28 mouse cellular contexts compared by ENCODE assay signal in the genomic region with DNA sequence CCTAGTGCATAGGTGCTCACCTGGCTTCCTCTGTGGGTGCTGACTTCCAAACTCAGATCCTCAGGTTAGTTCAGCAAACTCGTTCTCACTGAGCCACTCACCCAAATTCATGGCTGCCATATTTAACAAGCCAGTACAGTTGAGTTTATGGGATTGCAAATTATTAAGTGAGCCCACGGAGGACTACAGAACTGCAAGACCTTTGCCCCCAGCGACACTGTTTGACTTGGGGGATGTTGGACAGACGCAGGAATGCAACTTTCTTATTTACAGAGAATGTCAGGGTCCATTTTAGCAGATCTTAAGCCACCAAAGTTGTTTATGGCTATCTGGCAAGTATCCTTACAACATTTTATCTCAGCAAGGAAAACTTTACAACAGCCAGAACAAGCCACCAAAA. TPM values are rescaled to one million over a fixed set of nuclear protein-coding genes. Genes with fewer than 3 reads are reported as not detected.
"Had no signal": no experiment of that assay in that cellular context is flagged by ENCODE, and none has a peak within 500 bp of the region (broad histone marks: within the 10 kb centered on the region; RNA-seq: fewer than 3 reads in every experiment).

No protein-coding gene starts in this region.

- H3K4me3 ChIP-seq: embryonic facial prominence, embryonic 10.5 days; embryonic facial prominence, embryonic 12.5 days; embryonic facial prominence, embryonic 13.5 days; embryonic facial prominence, embryonic 15.5 days; erythroblast, embryonic 14.5 days; forebrain, embryonic 10.5 days; forebrain, embryonic 12.5 days; forebrain, embryonic 13.5 days; forebrain, embryonic 15.5 days; gastrocnemius, adult 2 months had no signal

- H3K9me3 ChIP-seq: embryonic facial prominence, embryonic 10.5 days; embryonic facial prominence, embryonic 12.5 days; embryonic facial prominence, embryonic 13.5 days; embryonic facial prominence, embryonic 15.5 days; forebrain, embryonic 10.5 days; forebrain, embryonic 12.5 days had no signal

- H3K4me1 ChIP-seq: embryonic facial prominence, embryonic 13.5 days; embryonic facial prominence, embryonic 15.5 days; forebrain, embryonic 12.5 days; forebrain, embryonic 13.5 days; forebrain, embryonic 15.5 days had no signal

- H3K27me3 ChIP-seq: embryonic facial prominence, embryonic 12.5 days; embryonic facial prominence, embryonic 13.5 days; embryonic facial prominence, embryonic 15.5 days; forebrain, embryonic 12.5 days; forebrain, embryonic 13.5 days; forebrain, embryonic 15.5 days had no signal

- H3K27ac ChIP-seq: embryonic facial prominence, embryonic 10.5 days; embryonic facial prominence, embryonic 12.5 days; embryonic facial prominence, embryonic 13.5 days; embryonic facial prominence, embryonic 15.5 days; forebrain, embryonic 10.5 days; forebrain, embryonic 12.5 days; forebrain, embryonic 13.5 days; forebrain, embryonic 15.5 days; gastrocnemius, adult 2 months had no signal

- ATAC-seq: forebrain, embryonic 13.5 days; forebrain, embryonic 14.5 days; forebrain, embryonic 15.5 days; forebrain, embryonic 16.5 days; forebrain, postnatal 0 days had no signal

- H3K9ac ChIP-seq: embryonic facial prominence, embryonic 12.5 days; embryonic facial prominence, embryonic 13.5 days; embryonic facial prominence, embryonic 15.5 days; forebrain, embryonic 12.5 days; forebrain, embryonic 13.5 days; forebrain, embryonic 15.5 days; forebrain, postnatal 0 days had no signal

- DNase-seq: cerebellum, adult 2 months; cerebellum, adult 8-10 months; cerebellum, adult 9-10 months; cerebellum, adult 9-11 months; cerebellum, postnatal 14 days; cerebellum, postnatal 25 days; cerebellum, postnatal 36 days; embryo, embryonic 11 days; forebrain, postnatal 0 days; gastrocnemius, adult 2 months; gastrocnemius, postnatal 10 days; gastrocnemius, postnatal 14 days; gastrocnemius, postnatal 25 days; gastrocnemius, postnatal 36 days; heart, adult 11 months; heart, adult 18-20 months had no signal

- H3K36me3 ChIP-seq: embryonic facial prominence, embryonic 10.5 days; embryonic facial prominence, embryonic 12.5 days; embryonic facial prominence, embryonic 13.5 days; embryonic facial prominence, embryonic 15.5 days; forebrain, embryonic 10.5 days; forebrain, embryonic 12.5 days; forebrain, embryonic 15.5 days had no signal

- H3K4me2 ChIP-seq: embryonic facial prominence, embryonic 12.5 days; embryonic facial prominence, embryonic 13.5 days; embryonic facial prominence, embryonic 15.5 days; forebrain, embryonic 12.5 days; forebrain, embryonic 13.5 days; forebrain, embryonic 15.5 days had no signal

RNA-seq across cellular contexts. Expression of a gene that starts 21.9 kb away (rescaled TPM):
- polyA plus RNA-seq: embryonic facial prominence, embryonic 10.5 days; embryonic facial prominence, embryonic 11.5 days; embryonic facial prominence, embryonic 13.5 days; erythroblast, embryonic 14.5 days; forebrain, embryonic 12.5 days; forebrain, embryonic 13.5 days had no signal

RNA-seq across cellular contexts. Expression of a gene that starts 31.6 kb away (rescaled TPM):
- polyA plus RNA-seq: embryonic facial prominence, embryonic 11.5 days; embryonic facial prominence, embryonic 13.5 days; erythroblast, embryonic 14.5 days had no signal
